Mouse (Mus musculus) activated CD4-positive, CD25-positive, alpha-beta regulatory T cell, adult 4 months (primary cell): ENCODE data around the gene Wfdc3. TPM values are rescaled to one million over a fixed set of nuclear protein-coding genes. Genes with fewer than 3 reads are reported as not detected.
"Not testable (repeated sequence)": the region's sequence is repeated elsewhere in the genome, so short reads cannot be mapped to it uniquely, and the experiment has no call there.

Experiments
- ATAC-seq: one replicate; pipeline ENCODE4 v1.8.0; 2017
- polyA plus RNA-seq, 2 experiments: library from polyadenylated mRNA; unstranded; fragments of 100-300 nt; shearing (Covaris generic); gene quantifications; one replicate each; pipeline ENCODE4 v1.2.1; 2017

The Wfdc3 gene
- polyA plus RNA-seq, 2 experiments from 2014 or later = not detected

- ATAC-seq = no peak
Observed at GRCm38 (mm10) chr2:164735446-164735845, 10.3 kb downstream of the Wfdc3 start.

- no peak for ATAC-seq
Observed at GRCm38 (mm10) chr2:164734839-164735238, 10.9 kb downstream of the Wfdc3 start.

GRCm38 (mm10) chr2:164733259-164733658 is 12.5 kb downstream of the Wfdc3 start:
- ATAC-seq = no peak

GRCm38 (mm10) chr2:164731719-164732118 is 14.0 kb downstream of the Wfdc3 start:
- no peak for ATAC-seq

GRCm38 (mm10) chr2:164725895-164726619 is 19.7 kb downstream of the Wfdc3 start:
- no peak for ATAC-seq

GRCm38 (mm10) chr2:164723276-164723675 is 22.5 kb downstream of the Wfdc3 start:
- ATAC-seq = no peak

GRCm38 (mm10) chr2:164716194-164716786 is 29.4 kb downstream of the Wfdc3 start:
- ATAC-seq = not testable (repeated sequence)

GRCm38 (mm10) chr2:164715005-164715404 is 30.7 kb downstream of the Wfdc3 start, which contains the start of gene Spint5:
TSS of gene Spint5 (plus strand) at chr2:164715305.
- no peak for ATAC-seq

GRCm38 (mm10) chr2:164705991-164706390 is 39.7 kb downstream of the Wfdc3 start:
- ATAC-seq = no peak

- no peak for ATAC-seq
Observed at GRCm38 (mm10) chr2:164705328-164705727, 40.4 kb downstream of the Wfdc3 start.

GRCm38 (mm10) chr2:164704235-164704634 is 41.5 kb downstream of the Wfdc3 start:
- no peak for ATAC-seq

GRCm38 (mm10) chr2:164701761-164702160 is 44.0 kb downstream of the Wfdc3 start:
- no peak for ATAC-seq

GRCm38 (mm10) chr2:164700959-164701358 is 44.8 kb downstream of the Wfdc3 start:
- ATAC-seq = no peak

GRCm38 (mm10) chr2:164698201-164698600 is 47.5 kb downstream of the Wfdc3 start, which contains the start of gene Spint4:
TSS of gene Spint4 (plus strand) at chr2:164698501.
- ATAC-seq = no peak

GRCm38 (mm10) chr2:164684807-164685206 is 60.9 kb downstream of the Wfdc3 start, which contains the start of gene Wfdc13:
TSS of gene Wfdc13 (plus strand) at chr2:164685107.
- no peak for ATAC-seq

Other genes starting within 250 kb of the Wfdc3 start
- 10 to 100 TPM; 19.6 to 47.7 TPM for gene Pigt, start 248.4 kb downstream of the Wfdc3 start, polyA plus RNA-seq
- gene Wfdc2, start 183.5 kb downstream of the Wfdc3 start, polyA plus RNA-seq = not detected
- gene Spint3, start 172.5 kb downstream of the Wfdc3 start, polyA plus RNA-seq = not detected
- not detected for gene Wfdc6a, start 160.5 kb downstream of the Wfdc3 start, polyA plus RNA-seq
- not detected for gene Eppin, start 152.3 kb downstream of the Wfdc3 start, polyA plus RNA-seq
- not detected for gene Wfdc6b, start 132.4 kb downstream of the Wfdc3 start, polyA plus RNA-seq
- not detected for gene Wfdc8, start 132.3 kb downstream of the Wfdc3 start, polyA plus RNA-seq
- not detected for gene Wfdc16, start 107.1 kb downstream of the Wfdc3 start, polyA plus RNA-seq
- not detected for gene Wfdc10, start 89.9 kb downstream of the Wfdc3 start, polyA plus RNA-seq
- gene Wfdc9, start 89.3 kb downstream of the Wfdc3 start, polyA plus RNA-seq = not detected
- gene Wfdc11, start 71.8 kb downstream of the Wfdc3 start, polyA plus RNA-seq = not detected
- gene Wfdc13, start 60.8 kb downstream of the Wfdc3 start, polyA plus RNA-seq = not detected
- not detected for gene Spint4, start 47.4 kb downstream of the Wfdc3 start, polyA plus RNA-seq
- gene Spint5, start 30.6 kb downstream of the Wfdc3 start, polyA plus RNA-seq = not detected
- 1 to 10 TPM; 6.0 to 6.5 TPM for gene Dnttip1, start 52 bp upstream of the Wfdc3 start, polyA plus RNA-seq
- 10 to 100 TPM; 46.3 to 68.1 TPM for gene Ube2c, start 24.0 kb upstream of the Wfdc3 start, polyA plus RNA-seq
- not detected for gene Tnnc2, start 34.0 kb upstream of the Wfdc3 start, polyA plus RNA-seq
- gene Snx21, start 39.9 kb upstream of the Wfdc3 start, polyA plus RNA-seq = 1 to 10 TPM; 5.0 to 5.1 TPM
- gene Acot8, start 59.0 kb upstream of the Wfdc3 start, polyA plus RNA-seq = 10 to 100 TPM; 35.1 to 49.1 TPM
- gene Zswim3, start 59.2 kb upstream of the Wfdc3 start, polyA plus RNA-seq = 1 to 10 TPM; 3.8 to 5.4 TPM
- gene Zswim1, start 76.8 kb upstream of the Wfdc3 start, polyA plus RNA-seq = 10 to 100 TPM; 18.0 to 19.4 TPM
- gene Spata25, start 82.6 kb upstream of the Wfdc3 start, polyA plus RNA-seq = not detected
- 100 to 1,000 TPM; 215 to 216 TPM for gene Ctsa, start 86.9 kb upstream of the Wfdc3 start, polyA plus RNA-seq
- gene Neurl2, start 87.5 kb upstream of the Wfdc3 start, polyA plus RNA-seq = under 1 TPM in 1 of 2 experiments, not detected in 1; 0.69 TPM
- 1 to 10 TPM in 1 of 2 experiments, under 1 TPM in 1; 0.87 to 1.0 TPM for gene Pltp, start 111.8 kb upstream of the Wfdc3 start, polyA plus RNA-seq
- gene Pcif1, start 133.4 kb upstream of the Wfdc3 start, polyA plus RNA-seq = 100 to 1,000 TPM; 102 to 122 TPM
- 1 to 10 TPM; 6.7 to 9.0 TPM for gene Zfp335, start 165.8 kb upstream of the Wfdc3 start, polyA plus RNA-seq
- gene Mmp9, start 194.8 kb upstream of the Wfdc3 start, polyA plus RNA-seq = 1 to 10 TPM in 1 of 2 experiments, under 1 TPM in 1; 0.78 to 1.4 TPM
- gene Slc12a5, start 214.9 kb upstream of the Wfdc3 start, polyA plus RNA-seq = under 1 TPM in 1 of 2 experiments, not detected in 1; 0.34 TPM